Mouse (Mus musculus): ENCODE results near the gene Gm973. TPM values are rescaled to one million over a fixed set of nuclear protein-coding genes. Genes with fewer than 3 reads are reported as not detected.

Gene Gm973
- total and polyA plus RNA-seq, 3 experiments: 2.3 to 14.9 (median 7.6) TPM

GRCm38 (mm10) chr1:59684819-59685755, 169.0 kb downstream of the Gm973 start, which contains the start of gene Nop58:
TSS of gene Nop58 (plus strand) at chr1:59684971.
- Histone ChIP-seq H3K36me3 (replicated peaks in 1 of 2; ENCODE audit: control insufficient read depth in 1 of 2, insufficient read depth in 1 of 2, low read length in 1 of 2) (peaks cover 6 to 23% of the 10 kb centered on the region in 2 experiments), H3K27ac (ENCODE audit: insufficient read depth, low read depth) (peak within 1 kb of the TSS; percentile 85), H3K9ac (ENCODE audit: insufficient read depth, low read depth) (peak within 1 kb of the TSS; percentile 99), H3K4me3 (replicated peaks in 1 of 3; ENCODE audit: low read depth in 2 of 3, low read length in 2 of 3, poor library complexity in 1 of 3) (peak within 1 kb of the TSS; percentile 67 to 98 (median 96)), H3K9me3 (replicated peaks; ENCODE audit: low read length) (no peaks in the 10 kb centered on the region), H3K4me1 (ENCODE audit: control insufficient read depth in 1 of 2, insufficient read depth in 2 of 2) (peaks cover 3 to 23% of the 10 kb centered on the region in 2 experiments; a peak in 3 of 4 replicates), H3K27me3 (replicated peaks) (no peaks in the 10 kb centered on the region), H3K79me2 (replicated peaks; ENCODE audit: control insufficient read depth, extremely low read depth, insufficient read depth, poor library complexity, severe bottlenecking) (peaks cover 47% of the 10 kb centered on the region), H3K4me2 (ENCODE audit: insufficient read depth, low read depth, poor library complexity, severe bottlenecking) (peak within 1 kb of the TSS; percentile 99)
- peak; percentile 97 for DNase-seq (ENCODE audit: extremely low read depth)
- in situ Hi-C loops (cut with MboI; ENCODE audit: low pct_ligation_motif_present, low pct_unique_long_range_greater_than_20kb, low sequenced_read_pairs): no loop called here
- peak; percentile 97 for TF ChIP-seq JUN (IDR thresholded peaks at IDR 0.05; ENCODE audit: insufficient read depth, low read depth, low read length)
- TF ChIP-seq ZMIZ1 (IDR thresholded peaks at IDR 0.05; ENCODE audit: low read depth, low read length): peak; percentile 95
- TF ChIP-seq USF2 (conservative IDR thresholded peaks at IDR 0.05; ENCODE audit: low read depth, low read length): no peak
- peak; percentile 90 for TF ChIP-seq HCFC1 (IDR thresholded peaks at IDR 0.05; ENCODE audit: low read depth, low read length)
- peak; percentile 96; the same call in 1 of the 2 replicates for TF ChIP-seq POLR2AphosphoS2 (IDR thresholded peaks at IDR 0.05; ENCODE audit: low read depth, low read length)
- TF ChIP-seq RCOR1 (conservative IDR thresholded peaks at IDR 0.05; ENCODE audit: low read depth, low read length): no peak
- TF ChIP-seq CHD2 (IDR thresholded peaks at IDR 0.05; ENCODE audit: low read length): peak; percentile 99
- TF ChIP-seq UBTF (IDR thresholded peaks at IDR 0.05; ENCODE audit: low read depth, low read length): no peak
- TF ChIP-seq MAFK (IDR thresholded peaks at IDR 0.05; ENCODE audit: insufficient replicate concordance, low read length): no peak
- TF ChIP-seq SIN3A (IDR thresholded peaks at IDR 0.05; ENCODE audit: low read length): peak; percentile 77
- TF ChIP-seq ELF1 (IDR thresholded peaks at IDR 0.05; ENCODE audit: low read depth, low read length): peak; percentile 96
- peak; percentile 97 for TF ChIP-seq JUND (conservative IDR thresholded peaks at IDR 0.05; ENCODE audit: low read depth, low read length)
- TF ChIP-seq RAD21 (IDR thresholded peaks at IDR 0.05; ENCODE audit: low read depth, low read length): no peak
- no peak for TF ChIP-seq MAZ (IDR thresholded peaks at IDR 0.05; ENCODE audit: low read depth, low read length)
- TF ChIP-seq BHLHE40 (IDR thresholded peaks at IDR 0.05; ENCODE audit: low read depth, low read length): no peak
- peak; percentile 100 for TF ChIP-seq E2F4 (IDR thresholded peaks at IDR 0.05; ENCODE audit: insufficient replicate concordance, low read depth, low read length)
- TF ChIP-seq SMC3 (IDR thresholded peaks at IDR 0.05; ENCODE audit: low read depth, low read length): no peak
- TF ChIP-seq PAX5 (IDR thresholded peaks at IDR 0.05; ENCODE audit: low read length): no peak
- TF ChIP-seq POLR2A (IDR thresholded peaks at IDR 0.05; ENCODE audit: low read depth, low read length): peak; percentile 100
- TF ChIP-seq MAX (IDR thresholded peaks at IDR 0.05; ENCODE audit: low read length): peak; percentile 97
- TF ChIP-seq GABPA (IDR thresholded peaks at IDR 0.05; ENCODE audit: insufficient replicate concordance, low read depth, low read length): no peak
- no peak for TF ChIP-seq IRF4 (IDR thresholded peaks at IDR 0.05; ENCODE audit: low read depth, low read length)
- TF ChIP-seq ZNF384 (IDR thresholded peaks at IDR 0.05; ENCODE audit: low read depth, low read length): peak; percentile 99
- TF ChIP-seq CTCF (conservative IDR thresholded peaks at IDR 0.05 in 1 of 2, IDR thresholded peaks at IDR 0.05 in 1 of 2; ENCODE audit: low read depth in 2 of 2, low read length in 2 of 2): 0 out of 4 replicates have a peak, but pooled peaks of 1 of the 2 experiments have one; percentile 3
- TF ChIP-seq KAT2A (IDR thresholded peaks at IDR 0.05; ENCODE audit: insufficient replicate concordance, low read length): peak; percentile 94
- no peak for TF ChIP-seq NRF1 (IDR thresholded peaks at IDR 0.05; ENCODE audit: low read depth, low read length)
- TF ChIP-seq ETS1 (conservative IDR thresholded peaks at IDR 0.05; ENCODE audit: low read depth, low read length): 0 out of 2 replicates have a peak, but pooled peaks have one; percentile 28
- peak; percentile 100 for TF ChIP-seq MYC (IDR thresholded peaks at IDR 0.05; ENCODE audit: low read depth, low read length)
- TF ChIP-seq NELFE (IDR thresholded peaks at IDR 0.05; ENCODE audit: low read depth, low read length): peak; percentile 99
- TF ChIP-seq USF1 (IDR thresholded peaks at IDR 0.05; ENCODE audit: low read depth, low read length): no peak
- no peak for TF ChIP-seq ZC3H11A (IDR thresholded peaks at IDR 0.05; ENCODE audit: low read depth, low read length)
- peak; percentile 98 for TF ChIP-seq MXI1 (IDR thresholded peaks at IDR 0.05; ENCODE audit: low read depth, low read length)
- peak; percentile 77 for TF ChIP-seq TCF12 (IDR thresholded peaks at IDR 0.05; ENCODE audit: low read depth, low read length)
- peak; percentile 95 for TF ChIP-seq TBP (conservative IDR thresholded peaks at IDR 0.05; ENCODE audit: low read depth, low read length)
- dilution Hi-C loops (cut with MboI; ENCODE audit: extremely low pct_ligation_motif_present, extremely low pct_unique_long_range_greater_than_20kb, low sequenced_read_pairs): no loop called here

All from CH12.LX (cell line).